Mouse (Mus musculus) G1E (cell line): Measurements from ENCODE around the gene Jdp2. TPM values are rescaled to one million over a fixed set of nuclear protein-coding genes. Genes with fewer than 3 reads are reported as not detected.

Experiments used
- ATAC-seq: 2 replicates; pipeline ENCODE4 v1.8.0; 2016; ENCODE audit warnings: mild to moderate bottlenecking; ENCODE audit not compliant: insufficient number of reproducible peaks, poor library complexity, low FRiP score, severe bottlenecking; ENCODE audit errors: extremely low read depth
- DNase-seq: peaks from one replicate; pipeline ENCODE4 v3.0.0; 2012; ENCODE audit warnings: low spot score
- H3K27me3 ChIP-seq: 2 replicates; pipeline ENCODE4 v1.6.1; 2012; ENCODE audit warnings: mild to moderate bottlenecking, low read length, inconsistent platforms; ENCODE audit not compliant: insufficient read depth
- H3K36me3 ChIP-seq: replicated peaks from 2 replicates; pipeline ENCODE3; 2012; ENCODE audit warnings: mild to moderate bottlenecking, inconsistent platforms
- H3K4me1 ChIP-seq: 2 replicates; pipeline ENCODE4 v1.6.1; 2012; ENCODE audit warnings: low read depth, low read length, inconsistent platforms, mixed read lengths; ENCODE audit not compliant: insufficient read depth
- H3K4me3 ChIP-seq: 2 replicates; pipeline ENCODE4 v1.5.1; 2012; ENCODE audit warnings: low read depth, mild to moderate bottlenecking, inconsistent platforms, low read length, moderate library complexity, mixed read lengths
- H3K9me3 ChIP-seq: replicated peaks from 2 replicates; pipeline ENCODE4 v1.6.1; 2012; ENCODE audit warnings: inconsistent platforms
- CTCF ChIP-seq: IDR thresholded peaks from 2 replicates; pipeline ENCODE4 v1.5.1; 2012; ENCODE audit warnings: low read depth, low read length, inconsistent platforms, mixed read lengths
- GATA1 ChIP-seq: IDR thresholded peaks from 2 replicates; pipeline ENCODE4 v1.6.1; 2012; ENCODE audit warnings: borderline replicate concordance, low read length, inconsistent platforms, mixed read lengths
- GATA2 ChIP-seq: IDR thresholded peaks from 2 replicates; pipeline ENCODE4 v1.6.1; 2012; ENCODE audit warnings: low read depth, low read length, inconsistent platforms, borderline replicate concordance
- POLR2AphosphoS5 ChIP-seq: IDR thresholded peaks from 2 replicates; pipeline ENCODE4 v1.6.1; 2012; ENCODE audit warnings: low read depth, low read length, inconsistent platforms; ENCODE audit not compliant: insufficient replicate concordance
- TAL1 ChIP-seq: conservative IDR thresholded peaks from 2 replicates; pipeline ENCODE4 v1.6.1; 2012; ENCODE audit warnings: low read depth, low read length, inconsistent platforms, mixed read lengths
- polyA plus RNA-seq: library from polyadenylated mRNA; stranded (reverse); fragments of >175 nt; gene quantifications from 2 replicates; pipeline ENCODE4 v1.2.3, GENCODE M21; 2012
- total RNA-seq, 2 experiments: library from RNA; stranded (forward) in 1 of 2; stranded (reverse) in 1 of 2; fragments of 200-1000 nt in 1 of 2; fragments of >200 nt in 1 of 2; fragmentation: Nextera tagmentation in 1 of 2; gene quantifications; 2 replicates each; pipeline ENCODE4 v1.2.3; 2014 to 2017

The Jdp2 gene
- total and polyA plus RNA-seq, 3 experiments, result not detected

GRCm38 (mm10) chr12:85618430-85618829 lies 19.6 kb downstream of the Jdp2 start:
- no peak for TF ChIP-seq CTCF
- no peak for TF ChIP-seq POLR2AphosphoS5
- no peak for TF ChIP-seq TAL1
- no peak for TF ChIP-seq GATA2
- TF ChIP-seq GATA1, result no peak
- H3K4me3 ChIP-seq, result no peak overlapping the region
- H3K4me1 ChIP-seq, result no peaks in the 10 kb centered on the region
- ATAC-seq, result no peak
- no peaks in the 10 kb centered on the region for H3K9me3 ChIP-seq
- DNase-seq, result no peak
- H3K36me3 ChIP-seq, result no peaks in the 10 kb centered on the region
- H3K27me3 ChIP-seq, result peaks cover 6% of the 10 kb centered on the region; the same call in 1 of the 2 replicates

- no peaks in the 10 kb centered on the region for H3K36me3 ChIP-seq
- no peak for ATAC-seq
- DNase-seq, result no peak
- no peak for TF ChIP-seq GATA1
- no peak for TF ChIP-seq POLR2AphosphoS5
- H3K4me3 ChIP-seq, result no peak overlapping the region
- no peaks in the 10 kb centered on the region for H3K4me1 ChIP-seq
- H3K27me3 ChIP-seq, result peaks cover 6% of the 10 kb centered on the region; the same call in 1 of the 2 replicates
- H3K9me3 ChIP-seq, result no peaks in the 10 kb centered on the region
These were observed 20.6 kb downstream of the Jdp2 start for GRCm38 (mm10) chr12:85619283-85619897.

DNA sequence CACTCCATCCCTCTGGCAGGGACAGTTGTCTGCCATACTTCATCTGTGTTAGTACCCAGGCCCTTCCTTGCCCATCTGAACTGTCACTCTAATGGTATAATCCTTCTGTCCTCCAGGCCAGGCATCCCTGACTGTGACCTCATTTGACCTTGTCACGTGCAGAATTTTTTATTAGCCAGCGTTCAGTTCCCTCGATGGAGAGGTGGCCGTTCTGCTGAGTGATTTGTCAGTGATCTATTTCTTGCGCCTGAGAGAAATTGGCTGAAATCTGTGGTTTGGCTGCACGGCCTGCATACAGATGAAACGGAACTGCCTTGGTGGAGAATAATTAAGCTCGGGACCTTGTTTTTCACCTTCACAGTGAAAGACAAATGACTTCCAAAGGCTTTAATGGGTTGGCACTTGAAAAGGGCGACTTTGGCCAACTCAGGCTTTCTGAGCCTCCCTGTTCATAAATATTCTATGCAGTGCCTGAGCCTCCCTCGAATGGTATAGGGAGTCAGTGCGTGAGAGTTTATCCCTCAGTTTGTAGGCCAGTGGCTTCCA lies 21.1 kb downstream of the Jdp2 start:
- peaks cover 6% of the 10 kb centered on the region; the same call in 1 of the 2 replicates for H3K27me3 ChIP-seq
- H3K4me1 ChIP-seq, result no peaks in the 10 kb centered on the region
- H3K9me3 ChIP-seq, result no peaks in the 10 kb centered on the region
- ATAC-seq, result no peak
- no peak for TF ChIP-seq CTCF
- TF ChIP-seq GATA1, result no peak
- TF ChIP-seq TAL1, result no peak
- TF ChIP-seq POLR2AphosphoS5, result no peak
- no peak for TF ChIP-seq GATA2
- DNase-seq, result no peak
- H3K4me3 ChIP-seq, result no peak overlapping the region
- no peaks in the 10 kb centered on the region for H3K36me3 ChIP-seq

GRCm38 (mm10) chr12:85621027-85621426 lies 22.2 kb downstream of the Jdp2 start:
- Histone ChIP-seq H3K9me3 (no peaks in the 10 kb centered on the region), H3K27me3 (peaks cover 4% of the 10 kb centered on the region; the same call in 1 of the 2 replicates), H3K4me1 (no peaks in the 10 kb centered on the region), H3K36me3 (no peaks in the 10 kb centered on the region), H3K4me3 (no peak overlapping the region)
- no peak for DNase-seq
- ATAC-seq, result no peak
- TF ChIP-seq POLR2AphosphoS5, result no peak
- no peak for TF ChIP-seq GATA2
- TF ChIP-seq TAL1, result no peak
- TF ChIP-seq GATA1, result no peak
- TF ChIP-seq CTCF, result no peak

DNA sequence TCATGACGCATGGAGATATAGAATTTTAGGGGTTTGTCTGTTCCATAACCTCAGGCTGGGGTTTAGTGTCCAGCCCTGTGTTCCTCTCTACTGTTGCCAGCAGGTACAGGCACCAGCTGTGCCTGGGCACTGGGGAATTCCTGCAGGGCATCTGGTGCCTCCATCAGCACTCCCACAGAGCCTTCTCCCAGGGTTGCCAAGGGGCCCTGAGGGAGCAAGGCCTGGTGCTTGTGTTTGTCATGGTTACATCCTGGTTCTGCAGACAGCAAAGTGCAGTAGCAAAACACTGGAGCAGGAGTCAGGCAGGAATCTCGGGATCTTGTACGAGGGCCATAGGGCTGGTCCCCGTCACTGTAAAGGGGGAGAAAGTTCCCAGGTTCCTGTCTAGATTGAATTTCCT lies 22.8 kb downstream of the Jdp2 start:
- TF ChIP-seq GATA2 (no peak), CTCF (no peak), POLR2AphosphoS5 (no peak), TAL1 (no peak), GATA1 (no peak)
- DNase-seq (no peak), ATAC-seq (no peak)
- no peaks in the 10 kb centered on the region for H3K36me3 ChIP-seq
- H3K4me3 ChIP-seq, result no peak overlapping the region
- H3K27me3 ChIP-seq, result peaks cover 2% of the 10 kb centered on the region; the same call in 1 of the 2 replicates
- H3K9me3 ChIP-seq, result no peaks in the 10 kb centered on the region
- no peaks in the 10 kb centered on the region for H3K4me1 ChIP-seq

DNA sequence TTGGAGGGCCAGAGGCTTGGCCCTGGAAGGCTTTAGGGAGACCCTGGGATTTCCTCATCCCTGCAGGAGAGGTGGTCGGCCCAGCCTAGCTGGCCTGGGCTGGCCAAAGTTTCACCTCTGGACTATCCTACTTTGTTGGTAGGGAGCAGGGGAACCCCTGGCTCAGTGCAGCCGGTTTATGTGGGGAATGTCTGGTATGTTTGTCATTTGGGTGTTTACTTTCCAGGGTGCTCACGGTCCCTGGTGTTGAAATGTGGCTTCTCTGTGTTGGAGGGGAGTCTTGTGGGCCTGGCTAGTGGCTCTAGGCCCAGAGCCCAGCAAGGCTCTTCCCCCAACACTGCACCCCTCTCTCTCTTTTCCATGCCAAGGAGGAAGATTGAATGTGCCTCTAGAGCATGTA lies 24.9 kb downstream of the Jdp2 start:
- no peaks in the 10 kb centered on the region for H3K9me3 ChIP-seq
- no peaks in the 10 kb centered on the region for H3K36me3 ChIP-seq
- no peaks in the 10 kb centered on the region for H3K4me1 ChIP-seq
- no peak for ATAC-seq
- no peak overlapping the region for H3K4me3 ChIP-seq
- peaks cover 6% of the 10 kb centered on the region; the same call in 1 of the 2 replicates for H3K27me3 ChIP-seq
- DNase-seq, result no peak
- TF ChIP-seq GATA1 (no peak), POLR2AphosphoS5 (no peak), CTCF (no peak), GATA2 (no peak), TAL1 (no peak)
